Mouse (Mus musculus) mesoderm, embryonic 11.5 days (tissue): ENCODE measurements around the gene Anapc11.

Experiments
- DNase-seq: peaks from one replicate; pipeline ENCODE4 v3.0.0-alpha.2; 2012; ENCODE audit warnings: low read depth, low spot score

The Anapc11 gene

DNA sequence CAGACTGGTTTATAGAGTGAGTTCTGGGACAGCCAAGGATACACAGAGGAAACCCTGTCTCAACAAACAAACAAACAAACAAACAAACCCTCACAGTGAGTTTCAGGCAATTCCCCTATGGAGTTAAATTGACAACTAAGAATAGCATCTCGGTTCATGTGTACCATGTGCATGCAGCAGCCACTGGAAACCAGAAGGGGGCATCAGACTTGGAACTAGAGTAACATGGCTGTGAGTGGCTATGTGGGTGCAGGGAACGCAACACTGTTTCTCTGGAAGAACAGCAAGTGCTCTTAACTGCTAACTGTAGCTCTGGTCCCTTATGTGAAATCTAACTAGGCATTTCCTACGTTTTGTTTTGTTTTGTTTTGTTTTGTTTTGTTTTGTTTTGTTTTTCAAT is 53.7 kb downstream of the Anapc11 start:
- DNase-seq: no peak

DNA sequence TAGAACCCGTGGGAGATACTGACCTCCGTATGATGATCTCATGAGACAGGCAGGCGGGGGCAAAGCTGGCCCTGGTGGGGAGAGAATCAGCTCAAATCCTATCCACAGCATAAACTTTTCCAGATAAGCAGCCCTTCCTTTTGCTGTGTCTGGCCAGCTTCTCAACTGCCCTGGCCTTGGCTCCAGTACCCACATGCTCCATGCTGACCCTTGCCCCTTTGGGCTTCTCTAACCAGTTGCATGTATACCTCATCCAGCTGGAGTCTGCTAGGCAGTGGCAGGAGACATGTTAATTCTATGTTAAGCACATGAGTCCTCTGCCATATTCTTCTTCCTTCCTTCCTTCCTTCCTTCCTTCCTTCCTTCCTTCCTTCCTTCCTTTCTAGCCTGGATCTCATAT is 56.5 kb downstream of the Anapc11 start:
- no peak for DNase-seq

DNA sequence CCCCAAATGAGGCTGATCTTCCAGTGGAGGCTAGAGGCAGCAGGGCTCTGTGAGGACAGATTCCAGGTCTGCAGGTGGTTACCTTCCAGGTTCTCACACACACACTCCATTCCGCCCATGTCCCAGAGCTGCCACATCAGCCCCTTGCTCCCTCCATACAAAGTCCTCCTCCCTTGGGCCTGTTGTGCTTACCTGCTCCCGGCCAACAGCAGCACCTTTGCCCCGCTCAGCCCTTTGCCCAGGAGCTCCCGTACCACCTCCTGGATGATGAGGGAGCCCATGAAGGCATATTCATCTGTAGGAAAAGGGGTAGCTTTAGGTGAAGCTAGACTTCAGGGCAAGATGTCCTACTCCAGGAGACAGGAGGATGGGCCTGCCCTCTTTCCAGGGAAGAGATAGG is 59.1 kb downstream of the Anapc11 start:
- DNase-seq: no peak
